Mouse (Mus musculus) liver, postnatal 0 days (tissue): ENCODE data around the gene Znrf1. TPM values are rescaled to one million over a fixed set of nuclear protein-coding genes. Genes with fewer than 3 reads are reported as not detected.

Experiments
- ATAC-seq: fragments of 200-750 bp; cut with Nextera tagmentation; 2 replicates; pipeline ENCODE4 v1.8.0; 2017; ENCODE audit warnings: mild to moderate bottlenecking, moderate library complexity
- DNase-seq: peaks from one replicate; pipeline ENCODE4 v3.0.0-alpha.2; 2016
- H3K27ac ChIP-seq: fragments of 300-500 bp; sonication (generic); 2 replicates; pipeline ENCODE4 v1.5.1; 2014; ENCODE audit warnings: antibody characterized with exemption, moderate library complexity, mild to moderate bottlenecking, low read depth
- H3K27me3 ChIP-seq: fragments of 300-500 bp; sonication (generic); 2 replicates; pipeline ENCODE4 v1.6.1; 2014; ENCODE audit warnings: low read length, control low read depth, mixed read lengths; ENCODE audit not compliant: insufficient read depth
- H3K36me3 ChIP-seq: fragments of 300-500 bp; sonication (generic); replicated peaks from 2 replicates; pipeline ENCODE4 v1.6.1; 2014; ENCODE audit warnings: mild to moderate bottlenecking, control low read depth, low read length, moderate library complexity, mixed read lengths; ENCODE audit not compliant: insufficient read depth
- H3K4me1 ChIP-seq: fragments of 300-500 bp; sonication (generic); 2 replicates; pipeline ENCODE4 v1.6.1; 2014; ENCODE audit warnings: antibody characterized with exemption, mild to moderate bottlenecking, control low read depth; ENCODE audit not compliant: insufficient read depth
- H3K4me2 ChIP-seq: fragments of 300-500 bp; sonication (generic); 2 replicates; pipeline ENCODE4 v1.6.1; 2014; ENCODE audit warnings: low read depth, mild to moderate bottlenecking, low read length, moderate library complexity, mixed read lengths
- H3K4me3 ChIP-seq: fragments of 300-500 bp; sonication (generic); 2 replicates; pipeline ENCODE4 v1.5.1; 2014; ENCODE audit warnings: low read depth, low read length
- H3K9ac ChIP-seq: fragments of 300-500 bp; sonication (generic); replicated peaks from 2 replicates; pipeline ENCODE4 v1.6.1; 2014; ENCODE audit warnings: mild to moderate bottlenecking, moderate library complexity
- H3K9me3 ChIP-seq: fragments of 300-500 bp; sonication (generic); 2 replicates; pipeline ENCODE4 v1.6.1; 2016; ENCODE audit warnings: mild to moderate bottlenecking, control low read depth, low read length, mixed read lengths
- CTCF ChIP-seq: sonication (generic); IDR thresholded peaks from 2 replicates; pipeline ENCODE4 v1.5.1; 2016; ENCODE audit warnings: antibody characterized with exemption, low read depth
- EP300 ChIP-seq: IDR thresholded peaks from 2 replicates; pipeline ENCODE4 v1.6.1; 2016; ENCODE audit warnings: antibody characterized with exemption, low read depth, mild to moderate bottlenecking
- WGBS: fragments of 180-500 bp; shearing (Covaris S2); extraction: QIAGEN DNeasy Blood & Tissue Kit; methylation state at CpG from one replicate; pipeline ENCODE4 v1.1.7; 2014; ENCODE audit not compliant: insufficient replicate concordance; 5-methylcytosine and 5-hydroxymethylcytosine counted together
- polyA plus RNA-seq: library from polyadenylated mRNA; unstranded; fragments of >200 nt; fragmentation: Nextera tagmentation; extraction: Ambion mirVana; gene quantifications from 2 replicates; pipeline ENCODE4 v1.2.1, GENCODE M21; 2015

Gene Znrf1
- polyA plus RNA-seq, 1 experiment from 2014 or later, result 6.3 TPM

DNA sequence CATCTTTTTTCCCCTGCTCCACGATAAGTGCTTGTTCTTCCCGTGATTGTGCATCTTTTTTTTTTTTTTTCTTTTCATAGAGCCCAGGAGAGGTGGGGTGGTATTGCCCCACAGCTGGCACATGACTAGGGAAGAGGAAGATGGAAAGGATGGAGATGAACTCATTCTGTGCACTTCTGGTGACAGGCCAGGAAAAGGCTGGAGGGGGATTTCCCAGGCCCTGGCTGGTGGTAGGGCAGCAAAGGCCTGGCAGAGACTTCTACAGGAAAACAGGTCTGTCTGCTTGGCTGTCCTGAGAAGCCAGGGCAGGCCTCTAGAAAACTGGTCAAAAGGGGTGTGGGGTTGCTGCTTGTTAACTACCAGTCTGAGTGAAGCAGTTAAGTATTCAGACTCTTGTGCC lies 2.3 kb downstream of the Znrf1 start:
- ATAC-seq, result no peak
- Histone ChIP-seq H3K4me3 (peak overlapping the region; percentile 76), H3K27me3 (no peaks in the 10 kb centered on the region), H3K4me2 (peak overlapping the region; percentile 96), H3K36me3 (no peaks in the 10 kb centered on the region), H3K9me3 (no peaks in the 10 kb centered on the region), H3K4me1 (peaks cover 23% of the 10 kb centered on the region; the same call in 1 of the 2 replicates), H3K27ac (peak overlapping the region; percentile 81), H3K9ac (peak overlapping the region; percentile 85; the same call in 1 of the 2 replicates)
- no peak for TF ChIP-seq EP300
- no peak for TF ChIP-seq CTCF
- 22% methylated on average over 2 of the region's 2 CpGs for WGBS
- DNase-seq, result no peak

DNA sequence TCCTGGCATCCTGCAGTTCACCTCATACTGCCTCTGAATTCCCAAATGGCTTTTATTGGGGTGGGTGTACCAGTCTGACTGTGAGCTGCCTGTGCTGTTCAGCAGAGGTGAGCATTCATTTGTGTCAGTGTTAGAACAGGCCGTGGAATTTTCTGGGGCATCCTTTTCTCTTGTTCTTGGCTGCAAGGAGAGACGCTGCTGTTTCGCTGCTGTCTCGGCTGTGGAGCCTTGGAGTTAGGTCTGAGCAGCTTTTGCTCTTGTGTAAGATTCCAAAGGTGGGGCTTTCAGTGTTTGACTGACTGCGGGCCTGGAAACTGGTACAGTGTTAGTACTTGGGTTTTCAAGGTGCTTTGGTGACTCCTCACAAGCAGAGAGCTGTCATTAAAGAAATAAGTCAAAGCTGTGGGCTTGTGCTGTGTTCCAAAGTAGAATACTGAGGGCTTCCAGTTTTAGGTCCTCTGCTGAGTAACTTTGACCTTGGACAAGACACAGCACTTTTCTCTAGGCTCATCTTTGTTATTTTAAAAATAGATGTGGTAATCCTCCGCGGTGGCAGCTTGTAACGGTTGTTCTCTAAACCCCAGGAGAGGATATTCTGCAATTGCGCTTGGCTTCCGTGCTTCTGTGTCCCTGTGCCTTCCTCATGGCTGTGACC lies 3.7 kb downstream of the Znrf1 start:
- DNase-seq (peak; percentile 25), ATAC-seq (no peak)
- Histone ChIP-seq H3K36me3 (no peaks in the 10 kb centered on the region), H3K4me1 (peaks cover 25% of the 10 kb centered on the region), H3K27me3 (no peaks in the 10 kb centered on the region), H3K9me3 (no peaks in the 10 kb centered on the region), H3K27ac (peak overlapping the region; percentile 79), H3K4me3 (0 out of 2 replicates have a peak overlapping the region, but pooled peaks have one; percentile 5), H3K9ac (peak overlapping the region; percentile 38), H3K4me2 (peak overlapping the region; percentile 96)
- TF ChIP-seq EP300 (no peak), CTCF (no peak)
- WGBS, result 31% methylated on average over 10 of the region's 10 CpGs

DNA sequence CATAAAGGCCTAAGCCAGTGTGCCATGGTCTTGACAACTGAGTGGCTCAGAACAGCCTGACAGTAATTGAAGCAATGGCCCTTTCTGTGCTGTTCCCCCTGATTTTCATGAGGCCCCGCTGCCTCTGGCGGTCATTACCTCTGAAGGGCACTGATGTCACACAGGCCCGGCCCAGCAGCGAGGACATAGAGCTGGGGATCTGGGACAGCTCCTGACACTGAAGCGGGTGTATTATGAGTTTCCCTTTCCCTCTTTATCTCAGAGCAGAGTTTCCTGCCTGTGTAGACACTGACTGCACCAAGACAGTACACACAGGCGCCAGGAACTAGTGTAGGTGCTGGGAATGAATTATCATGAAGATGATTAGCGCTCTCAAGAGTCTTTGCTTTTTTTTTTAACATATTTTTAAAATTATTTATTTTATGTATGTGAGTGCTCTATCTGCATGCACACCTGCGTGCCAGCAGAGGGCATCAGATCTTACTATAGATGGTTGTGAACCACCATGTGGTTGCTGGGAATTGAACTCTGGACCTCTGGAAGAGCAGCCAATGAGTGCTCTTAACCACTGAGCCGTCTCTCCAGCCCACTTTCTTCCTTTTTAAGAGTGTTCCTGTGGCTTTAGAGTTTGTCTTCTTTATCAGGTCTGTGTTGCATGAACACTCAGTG lies 7.9 kb downstream of the Znrf1 start:
- no peak for DNase-seq
- Histone ChIP-seq H3K27me3 (no peaks in the 10 kb centered on the region), H3K27ac (no peak overlapping the region), H3K36me3 (0 out of 2 replicates have a peak, but pooled peaks cover 2% of the 10 kb centered on the region), H3K4me3 (no peak overlapping the region), H3K9ac (no peak overlapping the region), H3K4me1 (peaks cover 26% of the 10 kb centered on the region), H3K9me3 (no peaks in the 10 kb centered on the region), H3K4me2 (no peak overlapping the region)
- ATAC-seq, result 0 out of 2 replicates have a peak, but pooled peaks have one; percentile 19
- WGBS, result 66% methylated on average over 9 of the region's 9 CpGs
- TF ChIP-seq EP300 (no peak), CTCF (no peak)

GRCm38 (mm10) chr8:111545406-111546156 lies 9.7 kb downstream of the Znrf1 start:
- H3K9ac ChIP-seq, result no peak overlapping the region
- no peak for DNase-seq
- 0 out of 2 replicates have a peak, but pooled peaks cover 2% of the 10 kb centered on the region for H3K36me3 ChIP-seq
- H3K27me3 ChIP-seq, result no peaks in the 10 kb centered on the region
- peaks cover 21% of the 10 kb centered on the region for H3K4me1 ChIP-seq
- H3K4me3 ChIP-seq, result no peak overlapping the region
- H3K4me2 ChIP-seq, result no peak overlapping the region
- no peak for TF ChIP-seq EP300
- no peak for TF ChIP-seq CTCF
- 59% methylated on average over 8 of the region's 8 CpGs for WGBS
- no peak for ATAC-seq
- no peaks in the 10 kb centered on the region for H3K9me3 ChIP-seq
- H3K27ac ChIP-seq, result peak overlapping the region; percentile 29; the same call in 1 of the 2 replicates

DNA sequence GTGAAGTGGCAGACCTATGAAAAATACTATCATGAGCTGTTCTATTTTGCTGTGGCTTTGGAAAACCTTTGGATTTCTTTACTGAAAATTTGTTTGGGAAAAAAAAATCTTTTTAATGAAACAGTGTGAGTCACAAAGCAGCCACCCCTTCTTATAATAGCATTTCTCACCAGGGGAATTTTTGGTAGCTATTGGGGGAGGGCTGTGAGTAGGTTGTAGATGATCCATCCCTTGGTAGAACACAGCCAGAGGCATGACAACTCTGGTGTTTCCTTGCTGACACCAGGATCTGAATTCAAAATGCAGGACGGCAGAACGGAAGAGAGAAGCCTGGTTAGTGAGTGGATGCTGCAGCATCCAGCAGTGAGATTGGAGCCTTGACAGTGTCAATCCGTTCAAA lies 11.2 kb downstream of the Znrf1 start:
- Histone ChIP-seq H3K9ac (no peak overlapping the region), H3K36me3 (0 out of 2 replicates have a peak, but pooled peaks cover 2% of the 10 kb centered on the region), H3K4me3 (no peak overlapping the region), H3K4me1 (peaks cover 19% of the 10 kb centered on the region), H3K27ac (no peak overlapping the region), H3K27me3 (no peaks in the 10 kb centered on the region), H3K9me3 (no peaks in the 10 kb centered on the region), H3K4me2 (no peak overlapping the region)
- WGBS, result 82% methylated on average over 3 of the region's 3 CpGs
- ATAC-seq, result no peak
- TF ChIP-seq CTCF, result no peak
- TF ChIP-seq EP300, result no peak
- no peak for DNase-seq

GRCm38 (mm10) chr8:111548201-111548600 lies 12.3 kb downstream of the Znrf1 start:
- 0 out of 2 replicates have a peak, but pooled peaks cover 2% of the 10 kb centered on the region for H3K36me3 ChIP-seq

More at GRCm38 (mm10) chr8:111548201-111548600, 12.3 kb downstream of the Znrf1 start:
- Histone ChIP-seq H3K4me2 (no peak overlapping the region), H3K4me3 (no peak overlapping the region), H3K9ac (no peak overlapping the region), H3K27me3 (no peaks in the 10 kb centered on the region), H3K4me1 (peaks cover 19% of the 10 kb centered on the region), H3K27ac (no peak overlapping the region), H3K9me3 (no peaks in the 10 kb centered on the region)
- TF ChIP-seq EP300 (no peak), CTCF (no peak)
- DNase-seq, result no peak
- 83% methylated on average over 6 of the region's 6 CpGs for WGBS
- ATAC-seq, result no peak
